Mouse (Mus musculus) heart, adult 2 months (tissue): ENCODE measurements at regions not wholly inside any gene's neighbourhood (a gene's known extent, or its start where the extent isn't known, plus 50 kb on each side); places are given as distances from the start of the nearest gene placed in this dataset.

Source experiments
- DNase-seq, 2 experiments: peaks; one replicate each; pipeline ENCODE4 v3.0.0; 2021
- H3K27ac ChIP-seq: fragments of 200-600 bp; 2 replicates; pipeline ENCODE4 v1.8.1; 2022
- H3K27me3 ChIP-seq: fragments of 200-500 bp; 2 replicates; pipeline ENCODE4 v1.6.1; 2012; ENCODE audit warnings: mild to moderate bottlenecking, low read length, inconsistent platforms, mixed read lengths; ENCODE audit not compliant: control insufficient read depth, insufficient read depth
- H3K36me3 ChIP-seq: fragments of 200-500 bp; 2 replicates; pipeline ENCODE4 v1.6.1; 2012; ENCODE audit warnings: low read length, inconsistent platforms; ENCODE audit not compliant: control insufficient read depth, insufficient read depth
- H3K4me1 ChIP-seq: fragments of 200-500 bp; 2 replicates; pipeline ENCODE4 v1.6.1; 2011; ENCODE audit warnings: low read length; ENCODE audit not compliant: control insufficient read depth, insufficient read depth
- H3K4me3 ChIP-seq: fragments of 200-600 bp; 2 replicates; pipeline ENCODE4 v1.8.1; 2022
- H3K79me2 ChIP-seq: fragments of 200-500 bp; replicated peaks from 2 replicates; pipeline ENCODE4 v1.6.1; 2012; ENCODE audit warnings: mild to moderate bottlenecking, inconsistent platforms, low read length, moderate library complexity, mixed read lengths; ENCODE audit not compliant: control insufficient read depth, insufficient read depth
- H3K9ac ChIP-seq: fragments of 200-500 bp; 2 replicates; pipeline ENCODE4 v1.6.1; 2012; ENCODE audit warnings: low read depth, mild to moderate bottlenecking, control low read depth, inconsistent platforms, low read length, mixed read lengths
- CTCF ChIP-seq: fragments of 200-600 bp; IDR thresholded peaks from 2 replicates; pipeline ENCODE4 v1.8.1; 2022; ENCODE audit warnings: antibody characterized with exemption, mild to moderate bottlenecking, moderate library complexity
- EP300 ChIP-seq: fragments of 200-500 bp; IDR thresholded peaks from 2 replicates; pipeline ENCODE4 v1.6.1; 2011; ENCODE audit warnings: low read depth, low read length, control low read depth; ENCODE audit not compliant: insufficient read depth
- POLR2A ChIP-seq: fragments of 200-500 bp; IDR thresholded peaks from 2 replicates; pipeline ENCODE4 v1.6.1; 2011; ENCODE audit warnings: mild to moderate bottlenecking, low read depth, low read length, control low read depth; ENCODE audit not compliant: insufficient read depth
- WGBS: fragments of 180-500 bp; shearing (Covaris S2); methylation state at CpG from one replicate; pipeline ENCODE4 v1.1.7; 2018; 5-methylcytosine and 5-hydroxymethylcytosine counted together
- intact Hi-C: fragments of 180-260 bp; cut with DNase I; formaldehyde crosslinking; loops from one replicate; pipeline ENCODE4 v1.15.1; 2025

DNA sequence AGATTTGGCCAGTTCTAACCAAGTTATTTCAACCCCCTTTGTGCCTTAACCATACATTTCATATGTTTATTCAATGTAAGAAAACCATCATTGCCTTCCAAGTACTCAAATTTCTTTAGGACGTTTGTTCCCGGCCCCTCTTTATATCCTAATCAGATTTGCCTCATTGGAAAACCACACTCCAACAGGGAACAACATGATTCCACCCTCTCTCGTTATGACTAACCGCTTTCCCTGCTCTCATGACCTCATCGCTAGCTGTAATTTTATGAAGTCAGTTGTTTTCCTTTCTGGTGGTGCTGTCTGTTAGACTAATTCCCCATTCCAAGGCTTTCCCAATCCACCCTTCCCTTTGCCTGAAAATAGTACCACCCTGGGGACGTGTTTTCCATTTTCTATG lies 165.0 kb downstream of the Plod2 start:
- TF ChIP-seq EP300 (no peak), POLR2A (no peak), CTCF (no peak)
- Histone ChIP-seq H3K79me2 (no peaks in the 10 kb centered on the region), H3K27ac (no peak overlapping the region), H3K36me3 (no peaks in the 10 kb centered on the region), H3K4me3 (no peak overlapping the region), H3K27me3 (no peaks in the 10 kb centered on the region), H3K9ac (no peak overlapping the region), H3K4me1 (no peaks in the 10 kb centered on the region)
- DNase-seq = no peak
- intact Hi-C loops = no loop called here
- 69% methylated on average over 6 of the region's 6 CpGs for WGBS

- Histone ChIP-seq H3K9ac (no peak overlapping the region), H3K4me3 (no peak overlapping the region), H3K27me3 (no peaks in the 10 kb centered on the region), H3K4me1 (no peaks in the 10 kb centered on the region), H3K27ac (no peak overlapping the region), H3K79me2 (no peaks in the 10 kb centered on the region), H3K36me3 (no peaks in the 10 kb centered on the region)
- 83% methylated on average over 6 of the region's 6 CpGs for WGBS
- no peak for DNase-seq
- intact Hi-C loops = no loop called here
- TF ChIP-seq CTCF (no peak), POLR2A (no peak), EP300 (no peak)
These were observed 175.2 kb downstream of the Plod2 start for GRCm38 (mm10) chr9:92717176-92717575.

DNA sequence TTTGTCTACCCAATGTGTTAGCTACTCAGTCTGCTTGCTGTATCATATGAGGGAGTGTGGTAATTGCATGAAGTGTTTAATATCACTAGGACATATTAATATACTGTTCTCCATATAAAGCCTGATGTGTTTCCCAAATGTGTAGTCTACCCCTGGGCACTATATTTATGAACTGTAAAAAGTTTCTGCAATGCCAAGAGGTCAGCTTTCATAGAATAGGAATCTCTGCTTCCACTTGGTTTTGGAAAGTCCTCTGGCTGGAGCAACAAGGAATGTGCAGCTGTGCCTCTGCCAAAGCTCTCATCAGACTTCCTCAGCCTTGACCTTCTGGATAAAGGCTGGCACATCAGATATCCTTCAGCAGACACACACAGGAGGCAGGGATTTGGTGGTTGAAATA lies 176.3 kb downstream of the Plod2 start:
- H3K9ac ChIP-seq = no peak overlapping the region
- H3K27me3 ChIP-seq = no peaks in the 10 kb centered on the region
- H3K4me1 ChIP-seq = no peaks in the 10 kb centered on the region
- H3K4me3 ChIP-seq = no peak overlapping the region
- no peak for DNase-seq
- intact Hi-C loops = no loop called here
- no peaks in the 10 kb centered on the region for H3K36me3 ChIP-seq
- no peaks in the 10 kb centered on the region for H3K79me2 ChIP-seq
- TF ChIP-seq CTCF (no peak), POLR2A (no peak), EP300 (no peak)
- H3K27ac ChIP-seq = no peak overlapping the region

DNA sequence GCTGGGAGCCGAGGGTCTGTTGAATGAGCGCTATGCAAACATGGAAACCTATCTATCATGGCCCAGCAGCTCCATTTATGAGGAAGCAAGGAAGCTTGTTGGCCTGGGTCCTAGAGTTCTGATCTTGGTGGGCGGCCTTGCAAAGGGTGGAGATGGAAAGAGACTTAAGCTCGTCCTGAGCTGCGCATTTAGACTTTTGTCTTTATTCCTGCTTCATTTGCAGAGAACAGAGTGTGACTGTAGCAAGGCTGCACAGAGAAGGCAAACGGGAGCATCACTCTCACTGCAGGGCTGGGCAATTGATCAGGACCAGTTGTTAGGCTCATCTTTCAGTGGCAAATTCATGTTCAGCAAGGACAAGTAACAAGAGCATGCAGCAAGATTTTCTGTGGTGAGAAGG lies 177.2 kb downstream of the Plod2 start:
- Histone ChIP-seq H3K27me3 (no peaks in the 10 kb centered on the region), H3K36me3 (no peaks in the 10 kb centered on the region), H3K27ac (no peak overlapping the region), H3K79me2 (no peaks in the 10 kb centered on the region), H3K9ac (no peak overlapping the region), H3K4me3 (no peak overlapping the region), H3K4me1 (no peaks in the 10 kb centered on the region)
- intact Hi-C loops = no loop called here
- 74% methylated on average over 6 of the region's 6 CpGs for WGBS
- DNase-seq = no peak
- TF ChIP-seq POLR2A = no peak
- no peak for TF ChIP-seq CTCF
- TF ChIP-seq EP300 = no peak

GRCm38 (mm10) chr9:92728864-92729263 lies 186.8 kb downstream of the Plod2 start:
- Histone ChIP-seq H3K36me3 (no peaks in the 10 kb centered on the region), H3K27ac (no peak overlapping the region), H3K79me2 (no peaks in the 10 kb centered on the region), H3K4me1 (no peaks in the 10 kb centered on the region), H3K4me3 (no peak overlapping the region), H3K27me3 (no peaks in the 10 kb centered on the region), H3K9ac (no peak overlapping the region)
- no peak for DNase-seq
- intact Hi-C loops = no loop called here
- WGBS = 69% methylated on average over 1 of the region's 1 CpGs
- TF ChIP-seq EP300 = no peak
- TF ChIP-seq CTCF = no peak
- TF ChIP-seq POLR2A = no peak

GRCm38 (mm10) chr9:92731396-92731795 lies 189.4 kb downstream of the Plod2 start:
- H3K79me2 ChIP-seq = no peaks in the 10 kb centered on the region
- TF ChIP-seq EP300 (no peak), POLR2A (no peak), CTCF (no peak)
- H3K36me3 ChIP-seq = no peaks in the 10 kb centered on the region
- no peak for DNase-seq
- H3K27ac ChIP-seq = no peak overlapping the region
- H3K4me3 ChIP-seq = no peak overlapping the region
- H3K9ac ChIP-seq = no peak overlapping the region
- no peaks in the 10 kb centered on the region for H3K27me3 ChIP-seq
- intact Hi-C loops = no loop called here
- no peaks in the 10 kb centered on the region for H3K4me1 ChIP-seq
- WGBS = 50% methylated on average over 3 of the region's 3 CpGs

- DNase-seq = no peak
- Histone ChIP-seq H3K27me3 (no peaks in the 10 kb centered on the region), H3K4me1 (no peaks in the 10 kb centered on the region), H3K36me3 (no peaks in the 10 kb centered on the region), H3K4me3 (no peak overlapping the region), H3K79me2 (no peaks in the 10 kb centered on the region), H3K27ac (no peak overlapping the region), H3K9ac (no peak overlapping the region)
- TF ChIP-seq POLR2A (no peak), EP300 (no peak), CTCF (no peak)
- intact Hi-C loops = no loop called here
These were observed 225.5 kb downstream of the Plod2 start for GRCm38 (mm10) chr9:92767532-92767931.
